Mouse (Mus musculus): ENCODE data around the gene Olfr1361. TPM values are rescaled to one million over a fixed set of nuclear protein-coding genes. Genes with fewer than 3 reads are reported as not detected.

Gene Olfr1361
- not detected in 2 replicates for total RNA-seq (2014; fragmentation: Nextera tagmentation)
- 0.05 and 0.17 TPM in 2 replicates for total RNA-seq (2017)
- polyA plus RNA-seq (2012): not detected in 2 replicates

- DNase-seq (ENCODE audit: low spot score) (no peak), ATAC-seq (ENCODE audit: extremely low read depth, insufficient number of reproducible peaks, low FRiP score, poor library complexity, severe bottlenecking) (no peak)
- Histone ChIP-seq H3K4me3 (ENCODE audit: low read depth, low read length) (no peak within 1 kb of the TSS), H3K36me3 (replicated peaks) (no peaks in the 10 kb centered on the region), H3K4me1 (ENCODE audit: insufficient read depth, low read depth, low read length) (no peaks in the 10 kb centered on the region), H3K9me3 (replicated peaks) (no peaks in the 10 kb centered on the region), H3K27me3 (ENCODE audit: insufficient read depth, low read length) (peaks cover 4% of the 10 kb centered on the region; the same call in 1 of the 2 replicates)
- TF ChIP-seq POLR2AphosphoS5 (IDR thresholded peaks at IDR 0.05; ENCODE audit: insufficient replicate concordance, low read depth, low read length) (no peak), CTCF (IDR thresholded peaks at IDR 0.05; ENCODE audit: low read depth, low read length) (no peak), GATA2 (IDR thresholded peaks at IDR 0.05; ENCODE audit: borderline replicate concordance, low read depth, low read length) (no peak), TAL1 (conservative IDR thresholded peaks at IDR 0.05; ENCODE audit: low read depth, low read length) (no peak), GATA1 (IDR thresholded peaks at IDR 0.05; ENCODE audit: borderline replicate concordance, low read length) (no peak)
These were observed at the start of gene Olfr1361 for GRCm38 (mm10) chr13:21663286-21663685. Olfr1361 (minus strand) TSS chr13:21663386.

GRCm38 (mm10) chr13:21711698-21712097 is 48.5 kb upstream of the Olfr1361 start:
- Histone ChIP-seq H3K4me1 (ENCODE audit: insufficient read depth, low read depth, low read length) (peaks cover 30% of the 10 kb centered on the region), H3K27me3 (ENCODE audit: insufficient read depth, low read length) (no peaks in the 10 kb centered on the region), H3K9me3 (replicated peaks) (no peaks in the 10 kb centered on the region), H3K36me3 (replicated peaks) (no peaks in the 10 kb centered on the region), H3K4me3 (ENCODE audit: low read depth, low read length) (peak overlapping the region; percentile 68; the same call in 1 of the 2 replicates)
- peak; percentile 31; the same call in 1 of the 2 replicates for TF ChIP-seq TAL1 (conservative IDR thresholded peaks at IDR 0.05; ENCODE audit: low read depth, low read length)
- no peak for TF ChIP-seq GATA1 (IDR thresholded peaks at IDR 0.05; ENCODE audit: borderline replicate concordance, low read length)
- DNase-seq (ENCODE audit: low spot score) (no peak), ATAC-seq (ENCODE audit: extremely low read depth, insufficient number of reproducible peaks, low FRiP score, poor library complexity, severe bottlenecking) (no peak)

DNA sequence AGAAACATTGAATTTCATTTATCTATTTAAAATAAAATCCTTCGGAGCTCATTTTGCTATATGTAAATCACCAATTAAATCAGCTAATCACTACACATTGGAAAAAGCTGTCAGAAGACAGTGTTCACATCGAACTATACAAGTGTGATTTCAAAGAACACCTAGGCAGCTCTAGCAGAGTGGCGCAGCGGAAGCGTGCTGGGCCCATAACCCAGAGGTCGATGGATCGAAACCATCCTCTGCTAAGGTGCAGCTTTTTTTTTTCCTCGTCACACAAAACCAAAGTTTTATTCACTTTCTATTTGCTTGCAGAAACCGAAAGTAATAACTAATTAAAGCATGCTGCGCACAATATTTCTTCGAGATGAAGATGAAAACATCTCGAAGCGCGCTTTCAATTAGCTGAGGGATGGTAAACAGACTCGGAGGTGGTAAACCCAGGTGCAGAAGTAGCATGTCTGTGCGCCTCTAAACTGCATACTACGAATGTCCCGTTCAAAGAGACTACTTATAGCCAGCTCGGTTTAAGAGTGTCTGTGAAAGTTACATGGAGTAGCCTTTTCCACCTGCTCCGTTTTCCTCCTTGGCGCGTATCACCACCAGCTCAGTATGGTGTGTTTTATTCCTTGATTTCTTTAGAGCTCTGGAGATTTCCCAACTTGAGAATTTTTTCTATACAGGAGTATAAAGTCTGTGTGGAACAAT is 47.8 kb upstream of the Olfr1361 start:
- H3K27me3 ChIP-seq (ENCODE audit: insufficient read depth, low read length): no peaks in the 10 kb centered on the region
- no peak for DNase-seq (ENCODE audit: low spot score)
- TF ChIP-seq GATA2 (IDR thresholded peaks at IDR 0.05; ENCODE audit: borderline replicate concordance, low read depth, low read length) (no peak), TAL1 (conservative IDR thresholded peaks at IDR 0.05; ENCODE audit: low read depth, low read length) (no peak), CTCF (IDR thresholded peaks at IDR 0.05; ENCODE audit: low read depth, low read length) (no peak), POLR2AphosphoS5 (IDR thresholded peaks at IDR 0.05; ENCODE audit: insufficient replicate concordance, low read depth, low read length) (no peak), GATA1 (IDR thresholded peaks at IDR 0.05; ENCODE audit: borderline replicate concordance, low read length) (no peak)

GRCm38 (mm10) chr13:21710031-21710711 is 47.0 kb upstream of the Olfr1361 start:
- Histone ChIP-seq H3K4me3 (ENCODE audit: low read depth, low read length) (peak overlapping the region; percentile 72), H3K36me3 (replicated peaks) (no peaks in the 10 kb centered on the region), H3K9me3 (replicated peaks) (no peaks in the 10 kb centered on the region), H3K4me1 (ENCODE audit: insufficient read depth, low read depth, low read length) (peaks cover 24% of the 10 kb centered on the region), H3K27me3 (ENCODE audit: insufficient read depth, low read length) (no peaks in the 10 kb centered on the region)
- ATAC-seq (ENCODE audit: extremely low read depth, insufficient number of reproducible peaks, low FRiP score, poor library complexity, severe bottlenecking): peak; percentile 77
- TF ChIP-seq CTCF (IDR thresholded peaks at IDR 0.05; ENCODE audit: low read depth, low read length): 0 out of 2 replicates have a peak, but pooled peaks have one; percentile 28
- no peak for TF ChIP-seq TAL1 (conservative IDR thresholded peaks at IDR 0.05; ENCODE audit: low read depth, low read length)
- DNase-seq (ENCODE audit: low spot score): peak; percentile 27

More for the DNA sequence above, 47.8 kb upstream of the Olfr1361 start:
- Histone ChIP-seq H3K4me1 (ENCODE audit: insufficient read depth, low read depth, low read length) (peaks cover 29% of the 10 kb centered on the region), H3K9me3 (replicated peaks) (no peaks in the 10 kb centered on the region), H3K4me3 (ENCODE audit: low read depth, low read length) (peak overlapping the region; percentile 68), H3K36me3 (replicated peaks) (no peaks in the 10 kb centered on the region)
- no peak for ATAC-seq (ENCODE audit: extremely low read depth, insufficient number of reproducible peaks, low FRiP score, poor library complexity, severe bottlenecking)

DNA sequence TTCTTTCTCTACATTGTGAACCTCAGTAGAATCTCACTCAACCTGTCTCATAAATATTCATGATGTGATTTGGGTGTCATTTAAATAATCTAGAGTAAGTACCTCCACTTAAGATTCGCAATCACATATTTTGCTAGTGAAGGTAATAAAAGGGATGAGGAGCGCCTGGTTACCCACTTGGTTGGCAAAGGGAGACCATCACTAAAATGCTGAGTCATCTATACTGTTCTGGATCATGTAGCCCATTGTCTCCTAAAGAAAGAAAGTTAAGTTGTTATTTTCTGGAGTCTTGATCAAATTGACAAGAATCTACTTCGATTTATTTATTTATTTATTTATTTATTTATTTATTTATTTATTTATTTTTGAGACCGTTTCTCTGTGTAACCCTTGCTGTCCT is 43.5 kb upstream of the Olfr1361 start:
- DNase-seq (ENCODE audit: low spot score) (no peak), ATAC-seq (ENCODE audit: extremely low read depth, insufficient number of reproducible peaks, low FRiP score, poor library complexity, severe bottlenecking) (no peak)
- TF ChIP-seq GATA1 (IDR thresholded peaks at IDR 0.05; ENCODE audit: borderline replicate concordance, low read length) (no peak), CTCF (IDR thresholded peaks at IDR 0.05; ENCODE audit: low read depth, low read length) (no peak), POLR2AphosphoS5 (IDR thresholded peaks at IDR 0.05; ENCODE audit: insufficient replicate concordance, low read depth, low read length) (no peak), GATA2 (IDR thresholded peaks at IDR 0.05; ENCODE audit: borderline replicate concordance, low read depth, low read length) (no peak), TAL1 (conservative IDR thresholded peaks at IDR 0.05; ENCODE audit: low read depth, low read length) (no peak)
- H3K27me3 ChIP-seq (ENCODE audit: insufficient read depth, low read length): peaks cover 4% of the 10 kb centered on the region
- peaks cover 7% of the 10 kb centered on the region for H3K4me1 ChIP-seq (ENCODE audit: insufficient read depth, low read depth, low read length)
- no peaks in the 10 kb centered on the region for H3K36me3 ChIP-seq (replicated peaks)
- no peak overlapping the region for H3K4me3 ChIP-seq (ENCODE audit: low read depth, low read length)
- H3K9me3 ChIP-seq (replicated peaks): no peaks in the 10 kb centered on the region

DNA sequence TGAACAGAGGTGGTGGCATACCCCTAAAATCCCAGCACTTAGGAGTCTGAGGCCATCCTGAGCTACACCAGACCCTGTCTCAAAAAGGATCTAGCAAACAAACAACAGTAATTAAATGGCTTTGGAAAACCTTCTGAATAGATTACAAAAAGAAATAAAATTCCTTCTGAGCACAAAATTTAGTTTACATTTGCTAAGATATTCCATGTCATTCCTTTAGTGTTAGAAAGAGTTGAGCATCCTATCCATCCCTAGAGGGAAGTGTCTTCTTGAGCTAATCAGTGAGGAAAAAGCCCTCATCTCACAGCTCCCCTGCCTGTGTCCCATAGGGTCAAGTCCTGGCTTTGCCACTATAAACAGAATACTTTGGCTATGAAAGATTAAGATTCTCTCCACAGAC is 34.6 kb upstream of the Olfr1361 start, which contains the start of gene Olfr1359:
Gene Olfr1359, plus strand, starts transcription at position 301 of the 400 bp plus-strand sequence.
- H3K27me3 ChIP-seq (ENCODE audit: insufficient read depth, low read length): peaks cover 12% of the 10 kb centered on the region
- ATAC-seq (ENCODE audit: extremely low read depth, insufficient number of reproducible peaks, low FRiP score, poor library complexity, severe bottlenecking): no peak

More for the DNA sequence above, 34.6 kb upstream of the Olfr1361 start, which contains the start of gene Olfr1359:
- Histone ChIP-seq H3K9me3 (replicated peaks) (no peaks in the 10 kb centered on the region), H3K4me3 (ENCODE audit: low read depth, low read length) (no peak within 1 kb of the TSS), H3K4me1 (ENCODE audit: insufficient read depth, low read depth, low read length) (peaks cover 5% of the 10 kb centered on the region; the same call in 1 of the 2 replicates), H3K36me3 (replicated peaks) (no peaks in the 10 kb centered on the region)
- TF ChIP-seq GATA2 (IDR thresholded peaks at IDR 0.05; ENCODE audit: borderline replicate concordance, low read depth, low read length): no peak
- no peak for TF ChIP-seq TAL1 (conservative IDR thresholded peaks at IDR 0.05; ENCODE audit: low read depth, low read length)
- TF ChIP-seq POLR2AphosphoS5 (IDR thresholded peaks at IDR 0.05; ENCODE audit: insufficient replicate concordance, low read depth, low read length): no peak
- TF ChIP-seq GATA1 (IDR thresholded peaks at IDR 0.05; ENCODE audit: borderline replicate concordance, low read length): no peak
- no peak for DNase-seq (ENCODE audit: low spot score)
